Mouse (Mus musculus) cerebellum, adult 18-20 months (tissue): ENCODE data around the gene Zbtb16.

Experiments
- DNase-seq, 2 experiments: peaks; one replicate each; pipeline ENCODE4 v3.0.0; 2021

Zbtb16 gene

GRCm38 (mm10) chr9:48741433-48742077 lies 94.5 kb downstream of the Zbtb16 start:
- peak in 1 of 2 experiments; percentile 30 for DNase-seq

DNA sequence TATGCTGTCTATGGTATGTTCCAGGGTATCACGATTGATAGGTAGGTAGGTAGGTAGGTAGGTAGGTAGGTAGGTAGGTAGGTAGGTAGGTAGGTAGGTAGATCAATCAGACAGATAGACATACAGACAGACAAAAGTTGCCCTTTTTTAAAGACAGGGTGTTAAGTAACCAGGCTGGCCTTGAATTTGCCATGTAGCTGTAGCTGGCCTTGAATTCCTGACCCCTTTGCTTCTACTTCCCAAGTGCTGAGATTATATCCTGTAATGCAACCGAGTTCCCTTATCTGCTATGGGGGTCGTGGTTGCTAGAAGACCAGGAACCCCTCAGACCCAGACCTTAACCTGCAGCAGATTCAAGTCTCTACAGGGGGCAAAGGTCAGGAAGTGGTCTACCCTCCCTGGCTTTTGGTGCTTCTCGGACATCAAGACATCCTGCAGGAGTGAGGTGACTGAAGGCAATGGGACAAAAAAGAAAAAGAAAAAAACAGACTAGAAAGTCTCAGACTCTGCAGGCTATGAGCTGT lies 95.2 kb downstream of the Zbtb16 start:
- peak in 1 of 2 experiments; percentile 25 for DNase-seq

DNA sequence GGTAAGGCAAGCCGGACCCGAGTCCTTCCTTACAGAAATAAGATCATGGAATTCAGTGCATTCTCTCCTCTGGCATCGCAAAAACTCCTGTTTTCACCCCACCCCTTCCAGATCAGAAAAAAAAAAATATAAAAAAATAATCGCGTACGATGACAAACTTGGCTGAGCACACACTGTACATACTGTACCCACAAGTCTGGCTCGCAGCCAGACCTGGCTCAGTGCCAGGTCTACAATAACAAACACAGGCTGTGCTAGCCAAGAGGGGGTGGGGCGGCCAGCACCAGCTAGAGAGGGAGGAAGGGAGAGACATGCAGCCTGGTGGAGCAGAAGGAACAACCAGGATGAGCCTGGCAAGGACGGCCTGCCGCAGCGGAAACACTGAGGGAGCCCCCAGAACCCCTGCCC lies 95.9 kb downstream of the Zbtb16 start:
- peak; percentile 95 to 99 for DNase-seq

- DNase-seq = peak in 1 of 2 experiments; percentile 35
These were observed 97.1 kb downstream of the Zbtb16 start for GRCm38 (mm10) chr9:48738795-48739476.

DNA sequence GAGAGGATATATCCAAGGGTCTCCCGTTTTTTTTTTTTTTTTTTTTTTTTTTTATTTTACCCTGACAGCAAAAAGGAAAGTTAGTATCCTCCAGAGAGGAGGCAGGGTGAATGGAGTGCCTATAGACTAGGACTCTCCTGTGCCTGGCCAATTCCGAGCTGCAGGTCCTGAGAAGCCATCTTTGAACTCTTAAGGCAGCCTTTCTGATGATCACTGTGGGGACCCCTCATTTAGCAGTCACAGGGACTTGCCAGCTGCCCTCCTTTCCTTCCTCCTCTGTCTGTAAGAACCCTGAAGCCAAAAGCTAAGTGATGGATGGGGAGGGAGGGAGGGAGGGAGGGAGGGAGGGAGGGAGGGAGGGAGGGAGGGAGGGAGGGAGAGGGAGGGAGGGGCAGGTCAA lies 98.1 kb downstream of the Zbtb16 start:
- no peak for DNase-seq

- DNase-seq = peak; percentile 88 to 91
These were observed 98.7 kb downstream of the Zbtb16 start for GRCm38 (mm10) chr9:48737210-48737850.

DNA sequence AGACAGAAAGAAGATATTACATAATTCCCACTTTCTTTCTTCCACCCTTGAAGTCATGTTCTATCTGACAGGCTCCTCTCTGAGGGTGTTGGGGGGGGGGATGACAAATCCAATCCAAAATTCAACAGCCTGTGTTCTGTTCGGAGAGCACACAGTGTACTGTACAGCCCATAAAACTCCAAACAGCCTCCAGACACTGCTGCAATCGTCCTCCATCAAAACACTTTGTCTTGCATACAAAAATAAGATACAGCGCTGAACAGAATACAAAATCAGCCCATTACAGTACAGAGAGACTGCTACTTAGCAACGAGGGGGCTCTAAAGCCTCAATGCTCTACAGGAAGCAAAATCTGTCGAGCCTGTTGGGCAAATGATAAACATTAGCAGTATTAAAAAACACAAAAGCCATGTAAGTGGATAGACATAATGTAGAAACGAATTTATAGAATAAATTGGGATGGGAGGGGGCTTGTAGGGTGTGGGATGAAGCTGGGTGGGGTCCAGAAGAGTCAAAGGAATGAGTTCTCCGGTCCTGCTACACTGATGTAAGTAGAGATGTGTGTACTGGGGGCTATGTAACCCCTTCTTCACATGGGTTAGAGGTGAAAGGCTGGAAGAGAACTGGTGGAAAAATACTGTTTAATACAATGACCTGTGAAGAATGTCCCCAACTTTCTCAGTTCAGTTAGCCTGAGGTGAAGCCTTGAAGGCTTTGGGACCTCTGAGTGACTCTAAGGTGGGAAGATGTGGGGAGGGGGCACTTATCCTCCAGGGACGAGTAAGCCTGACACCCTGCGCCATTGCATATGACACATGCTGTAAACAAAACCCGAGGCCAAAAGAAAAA lies 99.4 kb downstream of the Zbtb16 start:
- DNase-seq = peak in 1 of 2 experiments; percentile 42

DNA sequence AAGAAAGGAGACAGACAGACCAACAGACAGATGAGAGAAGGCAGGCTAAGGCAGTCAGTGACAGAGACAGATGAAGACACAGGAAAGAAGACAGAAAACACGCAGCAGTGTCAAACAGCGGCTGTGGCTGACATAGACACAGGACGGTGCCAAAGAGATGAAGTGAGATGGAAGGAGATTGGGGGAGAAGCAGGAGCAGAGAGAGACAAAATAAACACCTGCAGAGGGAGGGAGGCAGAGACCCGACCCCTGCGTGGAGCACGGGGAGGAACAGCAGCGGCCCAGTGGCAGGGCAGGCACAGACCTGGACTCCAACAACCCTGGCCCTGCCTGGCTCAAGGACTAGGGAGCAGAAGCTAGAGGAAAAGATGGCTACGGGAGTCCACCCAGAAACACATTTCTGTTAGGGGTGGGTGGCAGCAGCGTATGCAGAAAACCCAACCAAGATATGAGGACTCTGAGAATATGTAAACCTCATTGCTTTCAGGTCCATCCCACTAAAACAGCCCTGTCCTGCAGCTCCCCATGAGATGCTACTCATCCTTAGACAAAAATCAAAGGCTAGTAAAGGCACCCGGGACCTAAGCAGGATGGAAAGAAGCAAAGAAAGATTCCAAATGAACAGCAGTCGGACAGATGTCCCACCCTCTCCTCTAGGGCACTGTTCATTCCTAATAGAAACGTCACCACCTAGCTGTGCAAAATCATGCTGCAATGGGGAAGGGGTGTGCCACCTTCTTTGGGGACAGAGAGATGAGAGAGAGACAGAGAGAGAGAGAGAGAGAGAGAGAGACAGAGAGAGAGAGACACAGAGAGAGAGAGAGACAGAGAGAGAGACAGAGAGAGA lies 100.3 kb downstream of the Zbtb16 start:
- peak in 1 of 2 experiments; percentile 33 for DNase-seq

DNA sequence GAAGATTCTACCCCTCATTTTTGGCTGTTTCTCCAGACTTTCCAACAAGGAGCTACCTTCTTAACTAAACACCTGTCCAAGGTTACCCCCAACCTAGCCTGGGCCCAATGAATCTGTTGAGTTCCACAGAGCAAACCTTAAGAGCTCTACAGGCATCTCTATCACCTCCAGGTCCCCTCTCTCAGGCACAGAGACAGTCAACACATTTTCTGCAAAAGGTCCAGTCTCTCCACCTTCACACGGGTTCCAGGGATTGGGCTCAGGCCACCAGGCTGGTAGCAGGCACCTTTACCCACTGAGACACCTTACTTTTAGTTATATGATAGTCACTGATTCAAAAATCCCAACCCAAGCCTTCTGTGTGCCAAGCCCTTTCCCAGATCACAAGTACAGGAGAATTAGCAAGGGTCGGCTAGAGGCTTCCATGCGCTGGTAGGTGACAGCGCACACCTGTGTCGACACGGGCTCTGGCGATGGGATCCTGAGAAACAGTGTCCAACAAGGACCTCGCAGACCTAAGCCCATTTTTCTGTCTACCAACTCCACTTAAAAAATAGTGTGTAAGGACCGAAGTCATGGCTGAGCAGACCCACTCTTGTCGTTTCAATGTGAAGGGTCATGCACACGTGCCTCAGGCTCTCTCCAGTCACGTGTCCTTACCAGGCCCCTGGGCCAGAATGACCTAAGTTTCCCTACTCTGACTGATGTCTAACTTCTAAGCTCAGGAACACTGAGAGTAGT lies 101.1 kb downstream of the Zbtb16 start:
- peak in 1 of 2 experiments; percentile 27 for DNase-seq

DNA sequence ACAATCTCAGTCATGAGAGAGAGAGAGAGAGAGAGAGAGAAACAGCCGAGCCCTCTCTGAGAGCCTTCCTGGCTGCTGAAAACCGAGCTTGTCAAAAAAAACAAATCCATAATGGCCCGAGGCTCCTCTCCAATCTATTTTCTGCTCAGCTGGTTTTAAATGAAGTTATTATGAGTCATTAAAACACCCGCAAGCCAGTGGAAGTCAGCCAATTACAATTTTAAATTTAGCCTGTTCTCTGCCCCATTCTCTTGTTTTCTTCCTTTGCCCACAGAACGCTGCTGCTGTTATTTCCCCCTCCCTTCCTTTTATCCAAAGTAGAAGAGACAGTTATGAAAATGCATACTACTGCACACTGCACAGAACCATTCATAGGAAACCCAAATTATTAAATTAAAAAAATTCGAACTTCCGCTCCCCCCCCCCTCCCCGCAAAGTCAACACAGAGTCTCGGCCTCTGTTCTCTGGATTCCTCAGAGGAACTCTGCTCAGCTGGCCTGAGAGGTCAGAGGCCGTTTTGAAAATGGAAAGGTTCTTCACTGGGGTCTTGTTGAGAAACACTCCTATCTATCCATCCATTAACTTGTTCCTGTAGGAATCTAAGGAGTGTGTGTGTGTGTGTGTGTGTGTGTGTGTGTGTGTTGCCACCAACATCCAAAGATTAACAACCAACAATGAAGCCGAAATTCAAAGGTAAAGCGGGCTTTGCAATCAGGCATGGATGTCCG lies 102.0 kb downstream of the Zbtb16 start:
- DNase-seq = peak; percentile 44 to 58

DNA sequence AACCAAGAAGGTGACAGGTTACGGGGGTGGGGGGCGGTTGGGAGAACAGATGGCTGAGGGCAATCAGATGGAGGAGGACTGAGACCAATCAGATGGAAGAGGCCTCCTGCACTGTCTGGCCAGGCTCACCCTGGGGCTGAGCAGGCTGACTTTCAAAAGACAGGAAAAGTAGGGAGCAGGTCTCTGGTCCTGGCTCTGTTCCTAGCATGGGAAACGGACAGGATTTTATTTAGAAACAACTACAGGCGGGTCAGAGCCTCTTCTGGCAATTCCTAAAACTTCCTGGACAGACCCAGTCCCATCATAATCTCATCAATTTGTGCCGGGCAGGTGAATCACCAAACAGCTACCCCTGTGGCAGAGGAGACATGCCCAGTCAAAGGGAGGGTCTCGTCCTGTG lies 102.9 kb downstream of the Zbtb16 start:
- peak; percentile 29 to 42 for DNase-seq

DNA sequence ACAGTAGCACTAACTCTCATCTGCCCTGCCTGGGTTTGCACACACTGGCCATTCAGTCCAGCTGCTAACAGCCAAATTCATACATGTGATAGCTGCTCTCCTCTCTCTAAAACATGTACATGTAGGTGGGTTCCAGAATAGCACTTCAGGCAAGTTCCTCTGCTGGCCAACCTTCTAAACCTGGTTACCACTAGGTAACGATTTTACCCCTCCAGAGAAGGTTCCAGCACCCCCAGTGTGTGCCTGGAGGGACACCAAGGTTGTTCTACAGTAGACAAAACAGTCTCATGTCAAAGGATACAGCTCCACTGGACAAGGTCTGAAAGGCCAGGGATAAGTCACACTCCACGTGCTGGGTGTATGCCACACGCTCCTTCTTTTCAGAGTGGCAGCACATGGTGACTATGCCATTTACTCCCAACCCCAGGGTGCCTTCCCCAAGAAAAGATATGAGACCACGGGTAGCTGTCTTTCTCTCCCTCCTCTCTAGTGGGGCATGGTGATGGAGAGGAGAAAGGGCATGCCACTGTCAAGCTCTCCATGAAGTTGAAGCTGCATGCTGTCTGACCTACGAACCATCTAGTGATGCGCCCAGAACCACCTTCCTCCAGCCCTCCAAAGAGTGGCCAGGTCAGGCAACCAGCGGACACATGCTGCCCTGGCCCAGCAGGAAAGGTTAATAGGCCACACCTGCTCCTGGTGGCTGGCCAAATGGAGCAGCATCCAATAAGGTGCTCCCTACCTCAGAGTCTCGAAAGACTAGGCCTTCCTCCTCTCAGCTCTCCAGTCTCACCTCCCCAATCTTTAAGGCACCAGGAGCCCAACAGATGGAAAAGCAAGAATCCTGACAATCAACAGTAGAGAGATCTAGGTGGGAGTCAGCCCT lies 104.1 kb downstream of the Zbtb16 start:
- peak in 1 of 2 experiments; percentile 35 for DNase-seq

GRCm38 (mm10) chr9:48730446-48730979 lies 105.5 kb downstream of the Zbtb16 start:
- DNase-seq = no peak

DNA sequence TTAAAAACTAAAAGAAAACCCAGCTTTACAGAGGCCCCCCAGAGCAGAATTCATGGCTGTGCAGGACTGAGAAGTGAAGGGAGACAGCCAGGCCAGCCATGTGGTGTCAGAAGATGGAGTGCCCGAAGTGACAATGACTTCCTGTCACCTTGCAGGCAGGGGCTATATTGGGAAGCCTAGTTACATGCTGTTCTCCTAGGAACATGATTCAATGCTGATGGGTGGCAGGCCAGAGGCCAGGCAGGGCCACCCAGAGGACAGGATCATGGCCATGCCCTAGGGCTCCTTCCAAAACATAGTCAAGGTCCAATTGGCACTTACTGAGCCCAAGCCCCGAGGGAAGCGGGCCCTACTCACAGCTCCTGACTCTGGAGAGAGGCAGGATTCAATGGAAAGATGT lies 106.6 kb downstream of the Zbtb16 start:
- no peak for DNase-seq

GRCm38 (mm10) chr9:48728731-48729123 lies 107.3 kb downstream of the Zbtb16 start:
- DNase-seq = no peak

GRCm38 (mm10) chr9:48728083-48728730 lies 107.8 kb downstream of the Zbtb16 start:
- DNase-seq = no peak

GRCm38 (mm10) chr9:48726341-48726740 lies 109.7 kb downstream of the Zbtb16 start:
- DNase-seq = no peak

GRCm38 (mm10) chr9:48725918-48726317 lies 110.1 kb downstream of the Zbtb16 start:
- DNase-seq = no peak
